Mouse (Mus musculus): ENCODE results near the gene Trio. TPM values are rescaled to one million over a fixed set of nuclear protein-coding genes. Genes with fewer than 3 reads are reported as not detected.

The Trio gene
- polyA plus RNA-seq, 1 experiment from 2014 or later = 16.2 TPM

DNA sequence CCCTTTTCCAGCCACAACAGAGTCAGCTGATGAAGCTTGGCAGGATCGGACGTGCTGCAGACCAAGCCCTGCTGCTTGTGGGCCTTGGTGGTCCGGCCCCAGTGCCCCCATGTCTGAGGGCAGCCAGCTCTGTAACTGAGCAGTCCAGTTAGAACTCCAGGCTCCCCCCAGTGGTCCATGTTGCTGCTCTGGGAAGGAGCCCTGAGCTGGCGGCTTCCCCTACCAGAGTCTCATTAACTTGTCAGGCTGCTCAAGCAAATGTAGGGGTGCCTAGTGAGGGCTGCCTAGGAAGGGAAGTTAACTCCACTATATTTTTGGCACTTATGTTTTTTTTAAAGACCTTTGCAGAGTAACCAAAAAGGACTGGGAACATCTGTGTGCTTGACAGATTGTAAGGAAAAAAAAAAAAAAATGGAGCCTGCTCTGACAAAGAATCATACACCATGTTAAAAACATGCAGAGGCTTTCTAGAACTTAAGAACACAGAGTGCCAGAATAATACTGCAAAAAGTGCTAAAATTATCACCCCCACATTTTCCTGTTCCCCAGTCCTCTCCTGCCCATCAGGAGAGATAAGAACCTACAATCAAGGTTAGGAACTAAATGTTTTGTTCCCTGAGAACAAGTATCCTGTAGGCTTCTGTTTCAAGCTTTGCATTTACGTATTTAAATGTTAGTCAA, 216.9 kb downstream of the Trio start:
- Histone ChIP-seq H3K9ac (0 out of 2 replicates have a peak overlapping the region, but pooled peaks have one; percentile 7), H3K27ac (peak overlapping the region; percentile 71), H3K4me3 (no peak overlapping the region), H3K9me3 (replicated peaks) (no peaks in the 10 kb centered on the region), H3K27me3 (no peaks in the 10 kb centered on the region), H3K36me3 (peaks cover 26% of the 10 kb centered on the region), H3K4me1 (replicated peaks) (peaks cover 38% of the 10 kb centered on the region), H3K4me2 (no peak overlapping the region)
- ATAC-seq (replicated peaks; ENCODE audit: insufficient number of reproducible peaks, insufficient read depth, low FRiP score, low read depth) = peak; percentile 61; the same call in 1 of the 2 replicates
- WGBS = 42% methylated on average over 5 of the region's 5 CpGs

DNA sequence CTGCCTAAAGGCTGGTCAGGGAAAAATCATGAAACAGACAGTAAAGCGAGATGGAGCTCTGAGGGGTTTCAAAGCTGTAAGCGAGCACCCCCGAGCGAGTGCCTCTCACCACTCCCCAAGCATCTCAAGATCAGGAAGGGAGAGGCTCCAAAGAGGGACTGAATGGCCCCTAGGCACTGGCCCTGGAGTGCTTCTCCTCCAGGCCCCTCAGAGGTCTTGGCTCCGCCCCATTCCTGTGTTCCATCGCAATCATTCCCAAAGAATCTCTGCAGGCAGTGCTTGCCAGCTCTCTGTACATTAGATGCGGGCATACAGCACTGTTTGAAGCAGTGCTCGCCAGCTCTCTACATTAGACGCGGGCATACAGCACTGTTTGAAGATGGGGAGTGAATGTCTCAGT, 219.4 kb downstream of the Trio start:
- H3K9ac ChIP-seq = no peak overlapping the region
- H3K36me3 ChIP-seq = peaks cover 13% of the 10 kb centered on the region

DNA sequence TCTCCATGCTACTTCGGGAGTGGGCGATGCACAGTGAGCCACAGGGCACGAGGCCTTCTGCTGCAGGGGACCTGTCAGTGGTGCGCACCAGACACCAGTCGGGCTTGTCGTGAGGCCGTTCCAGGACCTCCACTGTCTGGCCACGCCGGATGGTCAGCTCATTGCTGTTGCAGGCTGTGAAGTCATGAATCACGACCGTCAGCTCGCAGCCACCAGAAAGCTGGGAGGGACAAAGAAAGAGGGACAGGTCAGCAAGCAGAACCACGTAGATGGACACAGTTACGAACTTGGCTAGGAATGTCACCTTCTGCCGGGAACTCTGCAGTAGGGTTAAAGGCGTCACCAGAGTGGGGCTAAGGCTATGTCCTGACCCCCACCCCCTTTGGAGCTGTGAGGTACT, 220.0 kb downstream of the Trio start:
- Histone ChIP-seq H3K27ac (no peak overlapping the region), H3K4me3 (no peak overlapping the region), H3K4me2 (no peak overlapping the region), H3K36me3 (peaks cover 13% of the 10 kb centered on the region), H3K9ac (no peak overlapping the region), H3K27me3 (no peaks in the 10 kb centered on the region), H3K4me1 (replicated peaks) (peaks cover 53% of the 10 kb centered on the region), H3K9me3 (replicated peaks) (no peaks in the 10 kb centered on the region)
- ATAC-seq (replicated peaks; ENCODE audit: insufficient number of reproducible peaks, insufficient read depth, low FRiP score, low read depth) = no peak
- WGBS = 81% methylated on average over 16 of the region's 16 CpGs

More for the DNA sequence above, 219.4 kb downstream of the Trio start:
- peak; percentile 35; the same call in 1 of the 2 replicates for ATAC-seq (replicated peaks; ENCODE audit: insufficient number of reproducible peaks, insufficient read depth, low FRiP score, low read depth)
- WGBS = 53% methylated on average over 10 of the region's 10 CpGs
- H3K4me1 ChIP-seq (replicated peaks) = peaks cover 54% of the 10 kb centered on the region
- no peak overlapping the region for H3K4me2 ChIP-seq
- no peaks in the 10 kb centered on the region for H3K27me3 ChIP-seq
- no peak overlapping the region for H3K4me3 ChIP-seq
- no peak overlapping the region for H3K27ac ChIP-seq
- H3K9me3 ChIP-seq (replicated peaks) = no peaks in the 10 kb centered on the region

DNA sequence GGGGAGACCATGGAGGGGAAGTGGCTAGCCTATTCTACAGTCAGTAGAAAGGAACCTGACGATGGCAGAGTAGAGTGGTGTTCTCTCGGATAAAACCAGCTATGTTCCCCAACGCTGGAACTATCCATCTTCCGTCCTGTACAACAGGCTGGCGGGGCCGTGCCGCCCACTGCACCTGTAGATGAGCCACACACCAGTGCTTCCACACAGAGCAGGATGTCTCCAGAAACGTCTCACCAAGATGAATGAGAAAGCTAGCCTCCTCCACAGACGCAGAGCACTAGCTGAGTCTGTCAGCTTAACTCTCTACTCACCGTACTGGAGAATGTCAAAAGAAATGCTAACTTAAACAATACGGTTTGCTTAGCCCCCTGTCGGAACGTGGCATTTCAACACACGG, 221.2 kb downstream of the Trio start:
- 85% methylated on average over 14 of the region's 14 CpGs for WGBS
- Histone ChIP-seq H3K27ac (no peak overlapping the region), H3K27me3 (no peaks in the 10 kb centered on the region), H3K4me3 (no peak overlapping the region), H3K9me3 (replicated peaks) (no peaks in the 10 kb centered on the region), H3K9ac (no peak overlapping the region), H3K36me3 (peaks cover 13% of the 10 kb centered on the region), H3K4me2 (no peak overlapping the region), H3K4me1 (replicated peaks) (peaks cover 41% of the 10 kb centered on the region)
- no peak for ATAC-seq (replicated peaks; ENCODE audit: insufficient number of reproducible peaks, insufficient read depth, low FRiP score, low read depth)

DNA sequence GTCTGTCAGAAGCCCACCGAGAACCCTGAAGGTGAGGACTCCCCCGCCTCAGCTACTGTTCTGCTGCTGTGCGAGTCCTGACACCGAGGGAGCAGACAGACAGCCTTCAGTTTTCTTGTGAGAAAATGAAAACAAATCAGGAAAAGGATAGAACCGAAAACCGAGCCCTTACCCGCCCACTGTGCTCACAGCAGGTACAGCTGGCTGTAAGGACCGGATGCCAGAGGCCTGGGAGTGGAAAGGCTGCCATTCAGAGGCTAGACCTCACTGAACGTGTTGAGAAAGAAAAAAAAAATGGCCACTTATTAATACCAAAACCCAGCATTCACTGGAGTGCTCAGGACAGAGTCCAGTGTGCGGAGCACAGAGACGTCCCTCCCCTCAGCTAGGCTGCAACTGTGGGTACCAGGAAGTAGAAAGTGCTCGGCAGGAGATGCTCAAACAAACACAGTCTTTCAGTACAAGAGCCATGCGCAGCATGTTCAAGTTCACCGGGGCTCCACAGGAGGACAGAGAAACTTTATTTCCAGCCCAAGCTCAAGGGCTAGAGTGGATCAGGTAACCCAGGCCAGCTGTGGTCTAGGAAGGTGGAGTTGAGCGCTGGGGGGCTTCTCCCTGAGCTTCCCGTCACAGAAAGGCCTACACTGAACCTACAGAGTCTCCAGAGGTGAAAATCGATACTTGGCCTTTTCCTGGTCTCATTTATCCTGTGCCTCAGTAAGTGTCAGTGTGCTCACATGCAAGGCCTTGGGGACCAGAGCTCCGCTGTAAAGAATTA, 221.9 kb downstream of the Trio start:
- ATAC-seq (replicated peaks; ENCODE audit: insufficient number of reproducible peaks, insufficient read depth, low FRiP score, low read depth) = no peak
- Histone ChIP-seq H3K4me3 (no peak overlapping the region), H3K4me2 (no peak overlapping the region), H3K9ac (no peak overlapping the region), H3K27me3 (no peaks in the 10 kb centered on the region), H3K36me3 (peaks cover 13% of the 10 kb centered on the region), H3K9me3 (replicated peaks) (no peaks in the 10 kb centered on the region), H3K4me1 (replicated peaks) (peaks cover 34% of the 10 kb centered on the region), H3K27ac (no peak overlapping the region)
- WGBS = 82% methylated on average over 18 of the region's 18 CpGs

DNA sequence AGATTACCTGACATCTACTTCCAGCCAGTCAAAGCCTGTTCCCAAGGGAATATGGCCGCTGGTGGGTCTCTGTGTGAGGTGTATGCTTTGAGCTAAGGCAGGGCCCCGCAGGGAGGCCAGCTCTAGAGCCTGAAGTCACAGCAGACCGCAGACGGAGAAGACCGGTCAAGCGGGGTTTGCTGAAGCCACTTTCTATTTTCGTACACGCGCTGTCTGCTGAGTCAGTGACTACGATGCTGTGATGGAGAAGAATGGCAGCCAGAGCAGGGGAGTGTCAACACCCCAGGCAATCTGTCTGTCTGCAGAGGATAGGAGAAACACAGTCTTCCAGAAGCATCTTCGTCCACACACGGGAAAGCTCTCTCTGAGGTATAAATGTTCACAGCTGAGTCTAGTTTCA, 223.4 kb downstream of the Trio start:
- WGBS = 31% methylated on average over 12 of the region's 12 CpGs
- Histone ChIP-seq H3K36me3 (peaks cover 15% of the 10 kb centered on the region), H3K9ac (no peak overlapping the region), H3K4me2 (no peak overlapping the region), H3K4me1 (replicated peaks) (peaks cover 36% of the 10 kb centered on the region), H3K4me3 (no peak overlapping the region), H3K27me3 (no peaks in the 10 kb centered on the region), H3K9me3 (replicated peaks) (no peaks in the 10 kb centered on the region), H3K27ac (peak overlapping the region; percentile 63)
- ATAC-seq (replicated peaks; ENCODE audit: insufficient number of reproducible peaks, insufficient read depth, low FRiP score, low read depth) = 0 out of 2 replicates have a peak, but pooled peaks have one; percentile 37

DNA sequence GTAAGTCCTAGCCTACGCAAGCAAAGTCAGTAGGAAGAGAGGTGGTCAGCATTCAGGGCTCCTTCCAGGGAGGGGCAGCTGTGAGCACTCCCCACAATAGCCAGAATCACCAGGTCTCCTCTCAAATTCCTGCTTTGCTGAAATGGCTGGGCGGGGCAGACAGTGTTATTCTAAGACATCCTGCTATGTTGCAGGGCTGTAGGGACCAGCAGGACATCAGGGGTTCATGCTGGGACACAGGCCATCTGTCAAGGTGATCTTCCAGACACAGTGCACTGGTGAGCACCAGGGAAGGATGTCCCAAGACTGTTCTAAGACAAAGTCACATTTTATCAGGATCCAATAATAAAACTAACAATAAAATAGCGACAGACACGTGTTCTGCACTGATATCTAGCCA, 224.5 kb downstream of the Trio start:
- peaks cover 15% of the 10 kb centered on the region for H3K36me3 ChIP-seq
- H3K4me1 ChIP-seq (replicated peaks) = peaks cover 42% of the 10 kb centered on the region
- H3K27me3 ChIP-seq = no peaks in the 10 kb centered on the region

DNA sequence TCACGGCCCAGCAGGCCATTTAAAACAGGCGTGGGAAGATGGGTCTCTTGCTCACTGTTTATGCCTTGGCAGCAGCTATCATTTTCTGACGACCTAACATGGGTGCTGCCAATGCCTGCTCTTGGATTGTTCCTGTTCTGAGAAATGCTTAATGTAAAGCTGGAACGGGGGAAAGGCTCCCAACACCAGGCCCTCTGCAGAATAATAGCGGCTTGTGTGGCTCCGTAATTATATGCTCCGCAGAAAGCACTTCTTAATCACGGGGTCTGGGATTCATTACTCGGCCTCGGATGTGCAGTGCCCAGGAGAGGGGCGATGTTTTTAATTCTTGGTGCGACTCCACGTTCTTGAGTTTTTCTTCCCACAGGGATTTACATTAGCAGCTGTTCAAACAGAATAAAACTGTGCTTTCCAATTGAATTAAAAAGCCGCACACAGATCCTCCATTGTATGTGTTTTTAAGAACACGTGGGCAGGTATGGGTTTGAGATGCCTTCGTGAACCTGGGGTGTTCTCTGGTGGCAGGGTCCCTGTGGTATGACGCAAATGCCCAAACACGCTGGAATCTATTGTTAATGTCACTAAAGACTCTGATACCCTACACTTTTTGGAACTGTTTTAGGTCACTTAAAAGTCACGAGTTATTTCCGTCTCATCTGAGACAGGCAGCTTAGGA, 228.0 kb downstream of the Trio start:
- 0 out of 2 replicates have a peak, but pooled peaks cover 3% of the 10 kb centered on the region for H3K36me3 ChIP-seq
- H3K27ac ChIP-seq = peak overlapping the region; percentile 85
- no peak overlapping the region for H3K4me3 ChIP-seq
- no peak overlapping the region for H3K4me2 ChIP-seq
- peaks cover 56% of the 10 kb centered on the region for H3K4me1 ChIP-seq (replicated peaks)
- no peak for ATAC-seq (replicated peaks; ENCODE audit: insufficient number of reproducible peaks, insufficient read depth, low FRiP score, low read depth)
- H3K9ac ChIP-seq = no peak overlapping the region
- no peaks in the 10 kb centered on the region for H3K9me3 ChIP-seq (replicated peaks)
- no peaks in the 10 kb centered on the region for H3K27me3 ChIP-seq
- 76% methylated on average over 20 of the region's 20 CpGs for WGBS

More for the DNA sequence above, 224.5 kb downstream of the Trio start:
- H3K9ac ChIP-seq = no peak overlapping the region
- no peak overlapping the region; the same call in 1 of the 2 replicates for H3K27ac ChIP-seq
- WGBS = 68% methylated on average over 4 of the region's 4 CpGs
- no peak for ATAC-seq (replicated peaks; ENCODE audit: insufficient number of reproducible peaks, insufficient read depth, low FRiP score, low read depth)
- H3K9me3 ChIP-seq (replicated peaks) = no peaks in the 10 kb centered on the region
- H3K4me2 ChIP-seq = no peak overlapping the region
- no peak overlapping the region for H3K4me3 ChIP-seq

DNA sequence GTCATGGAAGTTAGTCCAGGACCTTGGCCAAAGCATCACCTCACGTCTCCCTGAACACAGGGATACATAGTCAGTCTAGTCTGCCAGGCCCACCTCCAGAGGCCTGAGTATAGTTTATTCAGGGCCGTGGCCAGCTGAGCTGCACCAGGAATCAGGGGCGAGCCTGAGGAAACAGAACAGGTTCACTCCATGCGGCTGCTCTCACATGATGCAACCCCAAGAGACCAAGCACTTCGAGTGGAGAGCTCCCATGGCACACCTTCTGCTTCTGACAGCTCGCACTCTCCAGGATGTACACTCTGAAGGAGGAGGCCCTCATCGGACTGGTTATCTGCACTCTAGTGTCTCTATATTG, 228.8 kb downstream of the Trio start:
- Histone ChIP-seq H3K27me3 (no peaks in the 10 kb centered on the region), H3K36me3 (0 out of 2 replicates have a peak, but pooled peaks cover 3% of the 10 kb centered on the region), H3K9me3 (replicated peaks) (no peaks in the 10 kb centered on the region), H3K4me1 (replicated peaks) (peaks cover 56% of the 10 kb centered on the region), H3K4me3 (no peak overlapping the region), H3K9ac (no peak overlapping the region), H3K4me2 (no peak overlapping the region), H3K27ac (peak overlapping the region; percentile 85)
- peak; percentile 36; the same call in 1 of the 2 replicates for ATAC-seq (replicated peaks; ENCODE audit: insufficient number of reproducible peaks, insufficient read depth, low FRiP score, low read depth)
- WGBS = 34% methylated on average over 7 of the region's 7 CpGs

DNA sequence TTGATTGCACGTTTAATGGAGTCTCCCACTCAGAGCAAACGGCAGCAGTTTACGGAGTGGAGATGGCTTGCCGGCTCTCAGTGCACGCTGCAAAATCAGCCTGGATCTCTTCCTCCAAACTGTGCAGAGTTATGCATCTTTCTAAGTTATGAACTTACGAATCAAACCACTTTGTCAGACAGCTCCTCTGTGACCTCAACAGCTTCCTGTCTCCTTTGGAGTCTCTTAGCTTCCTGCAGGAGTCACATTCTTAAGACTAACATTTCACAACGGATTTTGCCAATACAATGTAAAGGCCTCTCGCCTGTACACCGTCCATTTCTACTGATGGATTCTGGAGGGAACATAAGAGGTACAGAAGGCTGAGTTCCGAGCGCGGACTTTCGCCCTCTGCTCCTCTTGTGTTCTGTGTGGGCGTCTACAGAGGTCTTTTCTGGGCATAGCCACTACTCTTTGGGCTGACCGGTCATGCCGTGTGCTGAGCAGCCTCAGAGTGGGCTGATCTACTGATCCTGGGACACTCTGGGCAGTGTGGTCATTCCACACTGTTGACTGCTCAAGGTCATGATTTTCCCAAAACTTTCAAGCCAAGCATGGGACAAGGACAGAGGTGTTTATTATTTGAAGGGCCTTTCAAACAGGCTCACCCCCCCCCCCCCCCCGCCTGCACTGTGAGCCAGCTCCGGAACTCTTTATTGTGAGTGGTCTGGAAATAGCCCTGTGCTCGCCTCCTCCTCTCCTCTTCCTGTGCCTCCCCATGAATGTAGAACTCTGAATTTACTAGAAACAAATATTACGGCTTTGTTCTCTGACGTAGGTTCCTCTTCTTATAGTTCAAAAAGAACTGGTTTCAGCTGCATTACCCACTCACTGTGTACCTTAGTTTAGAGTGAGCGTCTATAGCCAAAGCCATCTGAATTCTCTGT, 229.4 kb downstream of the Trio start:
- 61% methylated on average over 22 of the region's 22 CpGs for WGBS
- Histone ChIP-seq H3K36me3 (0 out of 2 replicates have a peak, but pooled peaks cover 3% of the 10 kb centered on the region), H3K9ac (no peak overlapping the region), H3K9me3 (replicated peaks) (no peaks in the 10 kb centered on the region), H3K4me1 (replicated peaks) (peaks cover 54% of the 10 kb centered on the region), H3K4me3 (no peak overlapping the region), H3K27me3 (no peaks in the 10 kb centered on the region), H3K27ac (peak overlapping the region; percentile 85), H3K4me2 (no peak overlapping the region)
- ATAC-seq (replicated peaks; ENCODE audit: insufficient number of reproducible peaks, insufficient read depth, low FRiP score, low read depth) = peak; percentile 61
